Mouse (Mus musculus): ENCODE measurements at regions not wholly inside any gene's neighbourhood (a gene's known extent, or its start where the extent isn't known, plus 50 kb on each side); places are given as distances from the start of the nearest gene placed in this dataset.
A peak's percentile ranks its signal among the peaks of the same experiment; 100 is the strongest.
"Not testable (repeated sequence)": the region's sequence is repeated elsewhere in the genome, so short reads cannot be mapped to it uniquely, and the experiment has no call there.

DNA sequence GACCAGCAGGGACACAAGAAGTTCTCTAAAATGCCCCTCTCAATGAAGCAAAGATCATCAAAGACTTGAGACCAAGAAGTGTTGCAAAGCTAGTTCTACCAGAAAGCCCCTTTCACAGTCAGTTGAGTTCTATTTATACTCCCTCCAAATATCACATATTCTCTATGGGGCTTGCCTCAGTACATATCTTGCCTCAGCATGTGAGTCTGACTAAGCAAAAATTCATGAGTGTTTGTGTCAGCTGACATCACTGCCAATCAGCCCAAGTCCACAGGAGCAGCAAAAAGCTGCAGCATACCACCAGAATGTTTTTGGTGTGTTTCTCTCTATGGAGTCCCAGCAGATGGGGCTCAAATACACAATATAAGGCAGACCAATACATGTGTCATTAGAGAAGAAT is 631.6 kb downstream of the Rpia start:
- DNase-seq: no peak

DNA sequence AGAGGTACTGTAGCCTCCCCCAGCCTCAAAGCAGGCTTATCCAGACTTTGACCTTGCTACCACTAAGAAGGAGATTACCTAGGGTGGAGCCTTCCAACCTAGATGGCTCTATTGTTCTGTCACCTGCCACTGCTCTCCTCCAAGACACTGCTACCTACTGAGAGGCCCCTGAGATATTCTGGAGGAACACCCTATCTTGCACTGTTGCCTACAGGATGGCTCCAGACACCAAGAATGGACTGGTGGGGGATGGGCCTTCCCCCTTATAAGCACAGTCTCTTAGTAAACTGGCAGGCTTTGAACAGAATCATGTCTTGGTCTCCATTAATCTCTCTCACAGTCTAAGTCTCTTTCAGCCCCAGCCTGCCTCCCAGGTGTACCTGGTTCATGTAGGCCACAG is 636.3 kb downstream of the Rpia start:
- not testable (repeated sequence) for DNase-seq

DNA sequence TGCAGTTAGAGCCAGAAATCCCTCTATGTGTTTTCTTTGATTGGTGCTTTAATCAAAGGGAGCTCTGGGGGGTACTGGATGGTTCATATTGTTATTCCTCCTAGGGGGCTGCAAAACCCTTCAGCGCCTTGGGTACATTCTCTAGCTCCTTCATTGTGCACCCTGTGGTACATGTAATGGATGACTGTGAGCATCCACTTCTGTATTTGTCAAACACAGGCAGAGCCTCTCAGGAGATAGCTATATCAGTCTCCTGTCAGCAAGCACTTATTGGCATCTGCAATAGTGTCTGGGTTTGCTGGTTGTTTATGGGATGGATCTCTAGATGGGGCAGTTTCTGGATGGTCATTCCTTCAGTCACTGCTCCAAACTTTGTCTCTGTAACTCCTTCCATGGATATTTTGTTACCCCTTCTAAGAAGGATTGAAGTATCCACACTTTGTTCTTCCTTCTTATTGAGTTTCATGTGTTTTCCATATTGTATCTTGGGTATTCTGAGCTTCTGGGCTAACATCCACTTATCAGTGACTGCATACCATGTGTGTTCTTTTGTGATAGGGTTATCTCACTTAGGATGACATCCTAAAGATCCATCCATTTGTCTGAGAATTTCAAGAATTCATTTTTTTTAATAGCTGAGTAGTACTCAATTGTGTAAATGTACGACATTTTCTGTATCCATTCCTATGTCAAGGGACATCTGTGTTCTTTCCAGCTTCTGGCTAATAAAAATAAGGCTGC is 640.8 kb downstream of the Rpia start:
- DNase-seq: not testable (repeated sequence)

DNA sequence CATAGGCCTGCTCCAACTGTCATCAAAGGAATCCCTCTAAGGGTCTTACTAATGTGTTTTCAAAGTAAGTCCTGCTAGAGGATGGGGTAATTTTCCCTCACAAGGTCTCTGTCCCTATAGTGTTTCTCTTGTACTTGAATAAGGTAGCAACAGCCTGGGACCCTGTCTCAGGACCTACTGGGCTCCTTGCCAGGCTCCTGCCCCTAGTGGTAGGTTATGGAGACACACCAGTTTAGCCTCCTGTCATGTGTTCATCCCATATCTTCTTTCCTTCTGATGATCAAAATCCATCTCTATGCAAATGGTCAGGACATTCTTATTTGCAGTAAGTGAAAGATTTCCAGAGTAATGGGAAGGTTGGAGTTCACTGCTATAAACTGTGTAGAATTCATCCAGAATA is 645.0 kb downstream of the Rpia start:
- DNase-seq: no peak

DNA sequence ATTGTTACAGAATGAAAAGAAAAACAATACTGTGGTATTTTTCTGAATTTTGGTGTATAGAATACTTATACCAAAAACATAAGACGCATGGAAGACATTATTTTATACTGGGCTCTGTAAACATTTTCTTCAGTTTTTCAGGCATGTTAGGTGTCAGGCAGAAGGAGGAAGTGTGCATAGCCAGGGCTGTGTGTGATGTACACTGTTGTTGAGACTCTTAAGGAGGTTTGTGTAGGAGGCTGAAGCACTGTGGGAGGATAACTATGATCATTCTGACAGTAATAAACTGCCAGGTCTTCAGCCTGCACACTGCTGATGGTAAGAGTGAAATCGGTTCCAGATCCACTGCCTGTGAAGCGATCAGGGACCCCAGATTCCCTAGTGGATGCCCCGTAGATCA is 648.7 kb downstream of the Rpia start:
- not testable (repeated sequence) for DNase-seq

DNA sequence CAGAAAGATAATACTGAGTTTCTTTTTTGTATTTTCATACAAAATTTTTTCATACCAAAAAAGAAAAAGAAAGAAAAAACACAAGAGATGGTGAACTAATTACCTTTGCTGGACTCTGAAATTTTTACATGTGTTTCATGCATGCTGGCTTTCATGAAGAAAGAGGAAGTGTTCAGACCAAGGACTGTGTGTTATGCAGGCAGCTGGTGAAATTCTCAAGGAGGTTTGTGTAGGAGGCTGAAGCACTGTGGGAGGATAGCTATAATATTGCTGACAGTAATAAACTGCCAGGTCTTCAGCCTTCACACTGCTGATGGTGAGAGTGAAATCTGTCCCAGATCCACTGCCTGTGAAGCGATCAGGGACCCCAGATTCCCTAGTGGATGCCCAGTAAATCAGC is 675.2 kb downstream of the Rpia start:
- peak; percentile 4 for DNase-seq

DNA sequence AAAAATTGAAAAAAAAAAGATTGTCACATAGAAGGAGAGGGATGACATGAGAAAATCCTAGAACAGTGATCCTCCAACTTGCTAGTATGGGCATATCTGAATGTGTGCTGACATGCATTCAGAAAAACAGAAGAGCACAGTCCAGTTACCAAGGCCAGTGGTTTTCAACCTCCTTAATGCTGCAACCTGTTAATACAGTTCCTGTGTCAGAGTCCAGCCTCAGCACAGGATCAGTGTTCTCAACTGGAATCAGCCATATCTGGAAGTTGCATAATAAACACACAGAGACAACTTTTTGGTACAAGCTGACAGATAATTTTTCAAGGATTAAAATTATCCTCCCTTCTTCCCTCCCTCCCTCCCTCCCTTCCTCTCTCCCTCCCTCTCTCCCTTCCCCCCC is 680.1 kb downstream of the Rpia start:
- DNase-seq: no peak

DNA sequence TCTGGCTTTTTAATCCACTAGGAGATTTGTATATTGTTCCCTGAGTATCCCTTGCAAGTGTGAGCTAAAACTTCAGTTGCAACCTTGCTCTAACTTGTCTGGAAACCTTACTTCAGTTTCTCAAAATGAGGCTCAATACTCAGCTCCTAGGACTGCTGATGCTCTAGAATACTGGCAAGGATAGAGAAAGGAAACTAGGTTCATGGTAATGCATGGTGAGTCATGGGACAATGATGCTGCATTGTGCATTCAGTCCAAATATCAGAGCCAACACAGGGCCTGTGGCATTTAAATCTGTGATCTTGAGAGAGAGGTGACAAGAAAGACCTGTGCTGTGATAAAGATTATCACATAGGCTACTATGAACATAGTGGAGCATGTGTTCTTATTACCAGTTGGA is 682.6 kb downstream of the Rpia start:
- not testable (repeated sequence) for DNase-seq

DNA sequence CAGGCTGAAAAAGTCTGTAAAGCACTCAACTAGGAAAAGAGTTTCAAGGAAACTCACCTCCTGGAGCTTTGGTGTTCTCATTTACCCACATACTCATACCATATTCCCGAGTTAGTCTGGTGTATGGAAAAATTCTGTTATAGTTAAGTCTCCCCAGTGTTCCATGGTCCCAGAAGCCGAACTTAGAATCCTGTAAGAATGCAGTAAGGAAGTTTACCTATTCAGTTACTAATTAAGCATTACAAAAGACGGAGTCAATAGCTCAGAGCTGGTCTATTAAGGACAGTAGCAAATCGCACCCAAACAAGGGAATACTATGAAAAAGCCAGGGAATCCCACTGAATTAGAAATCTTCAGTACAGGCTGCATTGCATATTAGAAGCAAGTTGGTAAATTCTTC is 688.3 kb downstream of the Rpia start:
- DNase-seq: no peak

DNA sequence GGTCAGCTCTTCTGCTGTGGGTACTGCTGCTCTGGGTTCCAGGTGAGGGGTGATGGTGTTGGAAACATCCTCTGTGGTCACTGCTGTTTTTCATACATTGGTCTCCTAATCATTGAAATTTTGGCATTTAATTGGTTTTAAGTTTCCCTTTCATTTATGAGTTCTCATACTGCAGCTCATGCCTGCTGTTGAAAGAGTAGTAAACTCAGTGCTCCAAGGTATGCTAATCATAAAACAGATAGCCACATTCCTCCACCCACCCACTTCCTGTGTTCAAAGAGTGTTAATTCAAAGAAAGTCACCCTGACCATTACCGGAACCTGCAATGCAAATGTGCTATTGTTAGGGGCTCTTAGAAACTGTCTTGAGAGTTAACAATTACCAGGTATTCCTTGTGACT is 688.9 kb downstream of the Rpia start:
- DNase-seq: not testable (repeated sequence)

DNA sequence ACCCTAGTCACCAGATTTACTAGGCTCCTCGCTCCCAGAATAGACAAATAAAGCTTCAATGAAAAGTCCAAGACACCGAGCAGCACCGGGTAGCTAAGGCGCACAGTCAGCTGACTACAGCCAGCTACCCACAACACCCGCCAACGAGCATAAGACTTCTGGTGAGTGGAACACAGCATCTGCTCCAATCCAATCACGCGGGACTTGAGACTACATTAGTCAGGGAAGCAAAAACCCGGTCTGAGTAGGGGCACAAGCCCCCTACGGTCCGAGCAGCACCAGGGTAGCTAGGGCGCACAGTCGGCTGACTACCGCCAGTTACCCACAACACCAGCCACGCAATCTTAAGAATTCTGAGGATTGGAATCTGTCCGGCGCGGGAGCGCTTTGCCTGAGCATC is 704.0 kb downstream of the Rpia start:
- no peak for DNase-seq

DNA sequence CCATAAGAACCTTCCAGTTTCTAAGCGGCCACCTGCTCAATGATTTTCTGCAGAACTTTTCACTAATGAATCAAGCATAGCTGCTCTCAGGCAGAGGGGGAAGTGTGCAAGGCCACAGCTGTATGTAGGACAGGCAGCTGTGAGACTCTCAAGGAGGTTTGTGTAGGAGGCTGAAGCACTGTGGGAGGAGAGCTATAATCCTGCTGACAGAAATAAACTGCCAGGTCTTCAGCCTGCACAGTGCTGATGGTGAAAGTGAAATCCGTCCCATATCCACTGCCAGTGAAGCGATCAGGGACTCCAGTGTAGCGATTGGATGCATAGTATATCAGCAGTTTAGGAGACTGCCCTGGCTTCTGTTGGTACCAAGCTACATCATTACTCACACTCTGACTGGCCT is 718.2 kb downstream of the Rpia start:
- no peak for DNase-seq

DNA sequence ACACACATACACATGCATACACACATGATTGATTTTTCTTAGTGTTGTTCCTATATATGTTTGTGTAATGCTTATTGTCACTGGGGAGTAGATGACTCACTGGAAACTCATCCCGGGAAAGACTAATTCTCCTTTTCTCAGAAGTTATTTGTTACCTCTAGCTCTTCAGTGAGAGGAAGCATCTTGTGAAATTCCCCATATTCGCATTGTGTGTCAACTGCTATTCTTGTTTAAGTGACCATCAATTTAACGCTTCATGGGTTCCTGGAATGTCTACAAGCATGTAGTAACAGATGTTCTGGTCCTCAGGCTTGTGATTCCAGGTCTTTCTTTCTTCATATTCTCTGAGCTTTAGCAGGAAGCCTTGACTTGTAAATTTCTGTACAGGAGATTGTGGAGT is 720.0 kb downstream of the Rpia start:
- no peak for DNase-seq

DNA sequence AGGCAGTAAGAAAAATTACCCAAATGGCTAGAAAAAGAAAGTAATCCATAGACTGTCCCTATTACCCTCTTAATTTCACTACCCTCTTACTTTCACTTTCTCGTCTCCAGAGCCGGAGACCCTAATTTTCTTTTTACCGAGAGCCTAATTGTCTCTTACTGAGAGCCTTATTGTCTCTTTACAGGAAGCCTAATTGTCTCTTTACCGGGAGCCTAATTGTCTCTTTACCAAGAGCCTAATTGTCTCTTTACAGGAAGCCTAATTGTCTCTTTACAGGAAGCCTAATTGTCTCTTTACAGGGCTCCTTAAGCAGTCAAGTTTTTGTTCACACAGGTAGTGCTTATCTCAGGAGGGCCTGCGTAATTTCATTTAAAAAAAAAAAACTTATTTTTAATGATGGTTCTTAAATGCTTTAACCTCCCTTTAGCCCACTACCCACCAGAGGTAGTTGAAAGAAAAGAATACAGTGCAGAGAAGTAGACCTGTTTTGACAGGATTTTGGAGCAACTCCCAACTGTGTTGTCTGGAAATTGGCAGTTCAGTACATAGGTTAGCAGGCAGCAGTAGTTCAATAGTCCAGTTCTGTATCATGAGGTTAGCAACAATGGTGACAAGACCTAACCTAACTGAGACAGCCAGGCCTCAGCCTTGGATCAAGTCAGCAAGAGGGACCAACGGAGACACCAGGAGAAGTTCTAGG is 724.2 kb downstream of the Rpia start:
- no peak for DNase-seq

DNA sequence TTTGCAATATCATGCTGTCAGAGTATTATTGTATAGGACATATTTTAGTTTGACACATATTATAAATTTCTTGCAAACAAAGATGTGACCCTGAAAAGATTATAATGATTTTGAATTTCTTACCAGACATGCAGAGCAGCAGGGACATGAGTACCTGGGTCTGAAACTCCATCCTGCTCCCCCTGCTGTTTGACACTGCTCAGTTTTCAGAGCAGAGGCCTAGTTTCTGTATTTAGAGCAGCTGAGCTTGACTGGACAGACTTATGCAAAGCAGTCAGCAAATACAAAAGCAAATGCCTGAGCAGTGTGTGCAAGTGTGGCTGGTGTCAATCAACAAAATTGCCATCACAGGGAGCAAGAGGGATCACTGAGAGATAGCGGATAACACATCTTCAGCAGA is 733.0 kb downstream of the Rpia start:
- DNase-seq: no peak

DNA sequence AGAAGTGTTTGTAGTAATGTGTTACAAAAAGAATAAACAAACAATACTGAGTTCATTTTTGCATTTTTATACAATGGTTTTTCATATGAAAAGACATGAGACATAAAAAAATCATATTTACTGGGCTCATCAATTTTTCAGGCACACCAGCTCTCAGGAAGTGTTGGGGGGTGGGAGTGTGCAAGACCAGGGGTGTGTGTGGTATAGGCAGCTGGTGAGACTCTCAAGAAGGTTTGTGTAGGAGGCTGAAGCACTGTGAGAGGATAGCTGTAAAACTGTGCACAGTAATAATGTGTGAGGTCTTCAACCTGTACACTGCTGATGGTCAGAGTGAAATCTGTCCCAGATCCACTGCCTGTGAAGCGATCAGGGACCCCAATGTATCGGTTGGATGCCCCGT is 733.7 kb downstream of the Rpia start:
- no peak for DNase-seq

DNA sequence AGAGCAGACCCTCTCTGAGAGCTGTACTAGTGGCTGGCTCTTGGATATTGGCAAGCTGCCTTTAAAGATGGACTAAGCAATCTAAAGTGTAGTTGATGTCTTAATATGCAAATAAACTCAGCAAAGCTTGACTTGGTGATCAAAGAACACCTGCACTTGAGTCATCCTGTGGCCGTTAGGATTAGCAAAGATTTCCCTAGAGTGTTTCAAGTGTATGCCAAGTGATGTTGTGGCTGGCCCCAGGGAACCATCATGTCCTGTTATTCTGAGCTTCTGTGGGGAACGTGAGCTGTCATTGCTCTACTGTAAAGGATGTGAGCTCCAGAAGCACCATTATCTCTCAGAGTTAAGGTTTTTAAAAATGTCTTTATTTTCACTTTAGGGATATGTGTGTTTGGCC is 751.1 kb downstream of the Rpia start:
- DNase-seq: no peak

DNA sequence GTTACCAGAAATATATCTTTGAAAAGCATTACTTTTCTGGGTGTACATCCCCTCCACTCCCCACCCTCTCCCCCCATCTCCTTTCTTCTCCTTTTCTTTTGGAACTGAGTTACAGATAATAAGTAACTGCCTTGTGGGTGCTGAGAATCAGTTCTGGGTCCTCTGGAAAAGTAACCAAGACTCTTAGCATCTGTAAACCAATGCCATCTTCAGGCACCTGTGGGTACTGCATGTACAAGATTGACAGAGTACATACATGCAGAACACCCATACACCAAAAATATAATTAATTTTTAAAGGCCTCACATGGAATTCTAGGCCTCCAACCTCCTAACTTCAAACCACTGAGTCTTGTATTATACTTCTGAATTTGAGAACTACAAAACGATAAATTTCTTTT is 758.4 kb downstream of the Rpia start:
- DNase-seq: no peak

DNA sequence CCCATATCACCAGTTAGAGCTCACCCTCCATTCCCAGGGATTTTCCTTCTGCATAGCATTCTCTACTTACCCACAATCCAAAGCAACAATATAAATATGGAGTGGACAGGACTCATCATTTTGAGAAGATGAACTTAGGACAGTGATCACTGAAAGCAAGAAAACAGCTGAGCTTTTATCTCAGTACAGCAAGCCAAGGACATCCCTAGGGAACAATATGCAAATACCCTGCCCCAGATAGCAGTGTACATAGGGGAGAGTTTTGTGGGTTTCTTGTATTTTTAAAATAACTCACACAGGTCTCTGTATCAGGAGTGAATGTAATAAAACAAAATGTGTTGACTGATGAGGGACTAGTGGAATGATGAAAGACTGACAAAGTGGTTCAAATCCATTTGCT is 780.5 kb downstream of the Rpia start:
- DNase-seq: no peak
